Mouse (Mus musculus) forebrain, embryonic 14.5 days (tissue): Measurements from ENCODE around the gene Cytip. TPM values are rescaled to one million over a fixed set of nuclear protein-coding genes. Genes with fewer than 3 reads are reported as not detected.

Experiments used
- ATAC-seq: fragments of 200-750 bp; cut with Nextera tagmentation; 2 replicates; pipeline ENCODE4 v1.8.0; 2017; ENCODE audit warnings: mild to moderate bottlenecking, moderate library complexity
- DNase-seq: peaks from one replicate; pipeline ENCODE4 v3.0.0-alpha.2; 2015; ENCODE audit warnings: low spot score
- H3K27ac ChIP-seq: fragments of 300-500 bp; sonication (generic); 2 replicates; pipeline ENCODE4 v1.5.1; 2014; ENCODE audit warnings: low read depth, mild to moderate bottlenecking, control low read depth, low read length, moderate library complexity
- H3K27me3 ChIP-seq: fragments of 300-500 bp; sonication (generic); replicated peaks from 2 replicates; pipeline ENCODE4 v1.6.1; 2014; ENCODE audit warnings: low read length, control low read depth, mixed read lengths; ENCODE audit not compliant: control insufficient read depth, insufficient read depth
- H3K36me3 ChIP-seq: fragments of 300-500 bp; sonication (generic); 2 replicates; pipeline ENCODE4 v1.6.1; 2014; ENCODE audit warnings: low read length, control low read depth; ENCODE audit not compliant: control insufficient read depth, insufficient read depth
- H3K4me1 ChIP-seq: fragments of 300-500 bp; sonication (generic); 2 replicates; pipeline ENCODE4 v1.6.1; 2014; ENCODE audit warnings: antibody characterized with exemption, low read length, control low read depth; ENCODE audit not compliant: control insufficient read depth, insufficient read depth
- H3K4me2 ChIP-seq: fragments of 300-500 bp; sonication (generic); 2 replicates; pipeline ENCODE4 v1.6.1; 2014; ENCODE audit warnings: mild to moderate bottlenecking, control low read depth, low read length
- H3K4me3 ChIP-seq: fragments of 300-500 bp; sonication (generic); 2 replicates; pipeline ENCODE4 v1.5.1; 2014; ENCODE audit warnings: low read depth, low read length, control low read depth
- H3K9ac ChIP-seq: fragments of 300-500 bp; sonication (generic); 2 replicates; pipeline ENCODE4 v1.6.1; 2014; ENCODE audit warnings: mild to moderate bottlenecking, low read length, control low read depth, moderate library complexity
- H3K9me3 ChIP-seq: fragments of 300-500 bp; sonication (generic); replicated peaks from 2 replicates; pipeline ENCODE4 v1.6.1; 2016; ENCODE audit warnings: low read length, control low read depth, mixed read lengths; ENCODE audit not compliant: control insufficient read depth
- WGBS: fragments of 180-500 bp; shearing (Covaris S2); extraction: QIAGEN DNeasy Blood & Tissue Kit; methylation state at CpG from one replicate; pipeline ENCODE4 v1.1.7; 2014; 5-methylcytosine and 5-hydroxymethylcytosine counted together
- polyA plus RNA-seq: library from polyadenylated mRNA; unstranded; fragments of >200 nt; fragmentation: Nextera tagmentation; extraction: Ambion mirVana; gene quantifications from 2 replicates; pipeline ENCODE4 v1.2.1, GENCODE M21; 2014

Cytip gene
- polyA plus RNA-seq, 1 experiment from 2014 or later: not detected

DNA sequence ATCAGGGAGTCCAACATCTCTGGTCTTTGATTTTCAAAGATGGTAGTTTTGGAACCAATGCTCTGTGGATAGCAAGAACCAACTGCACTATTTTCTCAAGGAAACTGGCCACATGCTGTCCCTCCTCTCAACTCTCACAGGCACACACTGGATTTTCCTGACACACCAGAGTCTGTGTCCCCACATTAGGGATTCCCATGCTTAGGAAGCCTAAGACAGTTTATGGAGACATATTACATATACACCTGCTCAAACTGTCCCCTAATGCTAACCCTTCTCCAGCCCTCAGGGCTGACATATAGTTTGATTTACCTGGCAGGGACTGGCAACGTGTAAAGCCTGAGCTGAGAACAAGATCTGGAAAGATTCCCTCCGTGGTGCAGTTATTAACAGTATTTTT is 37.2 kb downstream of the Cytip start:
- H3K27me3 ChIP-seq: no peaks in the 10 kb centered on the region
- no peaks in the 10 kb centered on the region for H3K4me1 ChIP-seq
- H3K9me3 ChIP-seq: no peaks in the 10 kb centered on the region
- DNase-seq (no peak), ATAC-seq (no peak)
- no peak overlapping the region for H3K4me2 ChIP-seq
- no peak overlapping the region for H3K9ac ChIP-seq
- H3K27ac ChIP-seq: no peak overlapping the region
- no peak overlapping the region for H3K4me3 ChIP-seq
- no peaks in the 10 kb centered on the region for H3K36me3 ChIP-seq
- 86% methylated on average over 2 of the region's 2 CpGs for WGBS

DNA sequence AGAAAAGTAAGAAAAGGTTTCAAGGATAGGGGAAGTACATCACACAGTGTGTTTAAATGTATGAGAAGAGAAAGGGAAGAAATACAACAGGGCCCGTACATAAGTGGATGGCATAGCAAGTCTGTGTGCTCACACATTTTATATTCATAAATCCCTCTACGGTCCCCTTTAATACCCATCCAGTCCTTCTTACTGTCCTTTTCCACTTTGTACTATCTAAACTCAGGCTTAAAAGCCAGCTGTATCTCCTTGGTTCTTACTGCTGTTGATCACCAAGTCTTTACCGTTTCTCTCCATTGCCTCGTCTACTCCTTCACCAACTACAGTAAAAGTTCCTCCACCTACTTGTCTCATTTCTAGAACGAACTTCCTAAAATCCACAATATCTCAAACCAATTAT is 37.9 kb downstream of the Cytip start:
- 96% methylated on average over 5 of the region's 5 CpGs for WGBS
- Histone ChIP-seq H3K27ac (no peak overlapping the region), H3K4me3 (no peak overlapping the region), H3K36me3 (no peaks in the 10 kb centered on the region), H3K9me3 (no peaks in the 10 kb centered on the region), H3K4me2 (no peak overlapping the region), H3K9ac (no peak overlapping the region), H3K27me3 (no peaks in the 10 kb centered on the region), H3K4me1 (no peaks in the 10 kb centered on the region)
- DNase-seq (no peak), ATAC-seq (no peak)

DNA sequence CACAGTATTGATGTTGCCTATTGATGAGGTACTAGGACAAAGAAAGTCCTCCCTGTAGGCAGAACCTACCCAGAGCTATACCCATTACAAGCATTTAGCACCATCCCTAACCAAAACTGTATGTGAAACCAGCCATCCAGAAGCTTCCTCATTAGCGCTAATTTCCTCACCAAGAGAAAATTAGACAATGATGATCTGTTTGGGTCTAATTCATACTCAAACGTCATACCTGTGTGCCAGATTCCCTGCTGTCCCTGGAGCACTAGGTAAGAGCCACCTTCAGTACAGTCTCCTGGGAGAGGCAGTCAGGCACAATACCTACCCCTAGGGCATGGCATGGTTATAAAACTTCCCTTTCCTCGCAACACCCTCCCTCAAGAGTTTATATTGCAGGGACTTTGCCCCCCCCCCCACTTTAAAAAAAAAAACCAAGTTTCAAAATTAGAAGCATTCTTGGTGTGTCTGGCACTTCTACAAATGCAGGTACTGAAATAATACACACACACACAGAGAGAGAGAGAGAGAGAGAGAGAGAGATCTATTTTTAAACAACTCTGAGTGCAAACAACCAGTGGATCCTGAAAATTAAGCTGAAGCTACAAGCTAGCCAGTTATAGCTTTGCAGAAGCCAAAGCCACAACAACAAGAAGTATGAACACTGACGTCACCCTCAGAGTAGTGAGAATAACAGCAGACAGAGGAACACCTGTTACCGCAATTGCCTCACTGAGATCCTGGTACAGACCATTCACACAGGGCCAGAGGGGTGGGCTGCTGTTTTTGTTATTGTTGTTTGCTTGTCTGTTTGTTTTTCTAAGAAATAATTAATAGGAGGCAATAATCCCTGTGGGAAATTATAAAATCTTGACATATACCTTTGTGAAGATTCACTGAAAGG is 38.6 kb downstream of the Cytip start:
- 72% methylated on average over 5 of the region's 5 CpGs for WGBS
- DNase-seq: no peak

DNA sequence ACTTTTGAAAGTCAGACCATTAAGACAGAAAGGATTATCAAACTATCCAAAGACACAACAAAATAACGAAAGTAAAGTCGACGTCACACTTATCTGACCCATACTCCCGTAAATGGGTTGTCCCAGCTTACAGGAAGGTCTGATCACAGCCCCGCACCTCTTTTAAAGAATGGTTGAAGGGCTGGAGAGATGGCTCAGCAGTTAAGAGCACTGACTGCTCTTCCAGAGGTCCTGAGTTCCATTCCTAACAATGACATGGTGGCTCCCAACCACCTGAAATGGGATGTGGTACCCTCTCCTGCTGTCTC is 39.3 kb downstream of the Cytip start:
- DNase-seq: no peak
- Histone ChIP-seq H3K9ac (no peak overlapping the region), H3K9me3 (no peaks in the 10 kb centered on the region), H3K27ac (no peak overlapping the region), H3K4me2 (no peak overlapping the region), H3K4me3 (no peak overlapping the region), H3K27me3 (no peaks in the 10 kb centered on the region), H3K36me3 (no peaks in the 10 kb centered on the region), H3K4me1 (no peaks in the 10 kb centered on the region)
- WGBS: 89% methylated on average over 5 of the region's 5 CpGs
- ATAC-seq: no peak

More for the DNA sequence above, 38.6 kb downstream of the Cytip start:
- H3K4me2 ChIP-seq: no peak overlapping the region
- no peaks in the 10 kb centered on the region for H3K4me1 ChIP-seq
- no peak overlapping the region for H3K4me3 ChIP-seq
- no peak overlapping the region for H3K9ac ChIP-seq
- no peaks in the 10 kb centered on the region for H3K36me3 ChIP-seq
- ATAC-seq: no peak
- H3K27me3 ChIP-seq: no peaks in the 10 kb centered on the region
- H3K9me3 ChIP-seq: no peaks in the 10 kb centered on the region
- no peak overlapping the region for H3K27ac ChIP-seq

DNA sequence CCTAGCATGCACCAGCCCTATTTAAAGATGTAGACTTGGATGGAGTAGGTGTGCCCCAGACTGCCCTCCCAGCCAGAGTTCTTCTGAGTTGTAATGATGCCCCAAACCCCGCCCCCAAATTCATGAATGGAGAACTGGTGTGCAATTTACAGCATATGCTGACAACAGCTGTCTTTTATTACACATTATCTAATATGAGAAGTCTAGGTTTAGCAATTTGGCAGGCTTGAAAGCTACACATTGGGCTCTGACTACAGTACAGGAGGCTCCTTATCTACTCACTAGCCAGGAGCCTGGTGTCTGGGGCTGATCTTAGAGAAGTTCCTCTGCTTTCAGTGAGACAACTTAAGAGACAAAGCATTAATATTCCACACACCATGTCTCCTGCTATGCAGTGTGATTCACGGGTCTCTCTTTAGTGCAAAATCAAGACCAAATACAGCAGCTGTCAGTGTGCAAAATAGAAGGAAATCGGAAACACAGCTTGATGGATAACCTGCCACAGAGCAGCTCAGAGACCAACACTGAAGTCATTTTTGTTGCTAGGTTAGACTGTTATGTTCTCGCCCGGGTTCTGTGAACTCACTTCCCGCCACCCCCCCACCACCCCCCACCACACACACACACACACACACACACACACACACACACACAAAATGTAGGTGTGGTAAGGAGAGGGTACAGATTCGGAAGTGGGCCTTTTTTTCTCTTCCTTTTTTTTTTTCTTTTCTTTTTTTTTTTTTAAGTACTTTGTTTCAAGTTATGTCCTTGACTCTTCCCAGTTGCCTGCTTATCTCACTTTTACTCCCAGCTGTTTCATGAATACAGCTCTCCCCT is 39.8 kb downstream of the Cytip start:
- no peak overlapping the region for H3K9ac ChIP-seq
- H3K4me2 ChIP-seq: no peak overlapping the region
- H3K27ac ChIP-seq: no peak overlapping the region
- H3K4me3 ChIP-seq: no peak overlapping the region
- H3K36me3 ChIP-seq: no peaks in the 10 kb centered on the region
- DNase-seq: peak; percentile 37
- H3K4me1 ChIP-seq: no peaks in the 10 kb centered on the region
- no peaks in the 10 kb centered on the region for H3K9me3 ChIP-seq
- peak; percentile 57 for ATAC-seq
- no peaks in the 10 kb centered on the region for H3K27me3 ChIP-seq
- WGBS: 81% methylated on average over 7 of the region's 7 CpGs

DNA sequence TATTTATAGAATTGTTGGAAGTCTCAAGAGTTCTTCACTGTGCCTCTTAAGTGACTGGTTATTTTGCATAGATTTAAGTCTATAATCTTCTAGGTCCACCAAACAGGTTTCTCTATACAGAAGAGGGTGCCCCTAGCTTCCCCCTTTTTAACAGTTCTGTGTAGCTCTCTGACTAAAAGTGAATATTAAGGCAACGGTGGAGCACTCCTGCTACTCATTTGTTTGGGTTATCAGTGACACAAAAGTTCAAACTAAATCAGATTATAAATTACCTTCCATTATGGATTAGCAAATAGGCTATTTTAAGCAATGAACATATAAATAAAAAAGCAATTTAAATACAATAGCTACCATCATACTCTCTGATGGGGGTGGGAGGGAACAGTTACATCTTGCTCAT is 40.8 kb downstream of the Cytip start:
- no peaks in the 10 kb centered on the region for H3K27me3 ChIP-seq
- H3K4me2 ChIP-seq: no peak overlapping the region
- no peak overlapping the region for H3K27ac ChIP-seq
- ATAC-seq (no peak), DNase-seq (no peak)
- H3K36me3 ChIP-seq: no peaks in the 10 kb centered on the region
- no peak overlapping the region for H3K4me3 ChIP-seq
- WGBS: 83% methylated on average over 1 of the region's 1 CpGs
- H3K4me1 ChIP-seq: no peaks in the 10 kb centered on the region
- no peak overlapping the region for H3K9ac ChIP-seq
- no peaks in the 10 kb centered on the region for H3K9me3 ChIP-seq

DNA sequence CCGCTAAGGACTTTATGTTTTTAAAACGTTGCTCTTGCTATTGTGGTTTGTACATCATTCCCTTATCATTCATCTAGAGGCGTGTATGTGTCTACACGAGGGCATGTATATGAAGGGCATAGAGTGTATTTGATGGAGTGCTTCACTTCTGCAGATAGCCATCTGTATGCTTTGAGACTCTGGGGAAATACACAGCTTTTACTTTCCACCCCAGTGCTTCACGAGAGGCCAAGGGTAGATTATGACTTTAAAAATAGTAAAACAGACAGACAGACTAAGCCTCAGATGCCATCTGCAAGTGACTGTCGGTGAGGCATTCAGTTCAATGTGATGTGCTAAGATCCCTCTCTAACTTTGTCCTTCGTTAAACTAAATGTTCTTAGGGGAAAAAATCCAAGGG is 41.6 kb downstream of the Cytip start:
- Histone ChIP-seq H3K27ac (no peak overlapping the region), H3K9ac (no peak overlapping the region), H3K36me3 (no peaks in the 10 kb centered on the region), H3K9me3 (no peaks in the 10 kb centered on the region), H3K4me2 (no peak overlapping the region), H3K4me3 (no peak overlapping the region), H3K27me3 (no peaks in the 10 kb centered on the region), H3K4me1 (no peaks in the 10 kb centered on the region)
- WGBS: 81% methylated on average over 7 of the region's 7 CpGs
- DNase-seq (no peak), ATAC-seq (no peak)

DNA sequence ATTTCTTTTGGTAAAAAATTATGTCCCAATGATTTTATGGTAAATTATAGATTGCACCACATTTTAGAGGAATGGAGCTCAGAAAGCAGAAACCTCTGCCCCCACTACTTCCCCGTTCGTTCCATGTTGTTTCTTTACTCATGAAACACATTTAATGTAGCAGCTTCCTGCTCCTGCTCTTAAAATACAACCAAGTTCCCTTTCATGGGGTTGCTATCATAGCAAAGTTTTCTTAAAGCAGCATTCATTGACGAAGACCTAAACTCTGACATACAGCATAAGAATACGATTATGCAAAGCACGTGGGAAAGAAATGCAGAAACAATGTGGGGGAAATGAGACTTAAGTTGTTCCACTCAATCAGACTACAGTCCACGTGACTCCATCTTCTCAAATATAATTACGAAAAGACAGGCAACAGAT is 45.3 kb downstream of the Cytip start:
- H3K4me2 ChIP-seq: no peak overlapping the region
- 88% methylated on average over 7 of the region's 7 CpGs for WGBS
- ATAC-seq: no peak
- H3K4me3 ChIP-seq: no peak overlapping the region
- H3K36me3 ChIP-seq: no peaks in the 10 kb centered on the region
- H3K27me3 ChIP-seq: no peaks in the 10 kb centered on the region
- H3K9me3 ChIP-seq: no peaks in the 10 kb centered on the region
- H3K4me1 ChIP-seq: no peaks in the 10 kb centered on the region
- H3K9ac ChIP-seq: no peak overlapping the region
- no peak overlapping the region for H3K27ac ChIP-seq
- DNase-seq: no peak

DNA sequence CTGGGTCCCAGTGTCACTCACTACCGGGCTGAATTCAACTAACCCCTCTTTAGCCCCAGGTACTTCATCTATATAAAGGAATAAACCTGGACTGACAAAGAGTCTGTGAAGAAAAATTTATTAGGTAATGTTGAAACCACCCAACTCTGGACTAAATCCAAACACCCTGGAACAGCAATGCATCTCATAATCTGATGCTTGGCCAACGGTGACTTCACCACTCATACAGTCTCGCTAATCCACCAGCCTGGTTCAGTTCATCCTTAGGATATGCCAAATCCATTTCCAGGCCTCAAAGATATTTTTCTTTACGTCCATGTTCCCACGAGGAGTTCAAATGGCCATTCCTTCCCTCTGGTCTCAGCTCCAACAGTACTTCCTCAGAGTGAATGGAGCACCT is 48.8 kb downstream of the Cytip start:
- Histone ChIP-seq H3K4me1 (no peaks in the 10 kb centered on the region), H3K9ac (no peak overlapping the region), H3K4me2 (no peak overlapping the region), H3K9me3 (no peaks in the 10 kb centered on the region), H3K27me3 (no peaks in the 10 kb centered on the region), H3K36me3 (no peaks in the 10 kb centered on the region), H3K4me3 (no peak overlapping the region), H3K27ac (no peak overlapping the region)
- 90% methylated on average over 5 of the region's 5 CpGs for WGBS
- no peak for ATAC-seq
- DNase-seq: no peak
